Mouse (Mus musculus) cerebellum, adult 11 months (tissue): Measurements from ENCODE around the gene Zfp764.
A peak's percentile ranks its signal among the peaks of the same experiment; 100 is the strongest.
"Not testable (repeated sequence)": the region's sequence is repeated elsewhere in the genome, so short reads cannot be mapped to it uniquely, and the experiment has no call there.

ENCODE experiments used
- DNase-seq: peaks from one replicate; pipeline ENCODE4 v3.0.0; 2022

Gene Zfp764

DNA sequence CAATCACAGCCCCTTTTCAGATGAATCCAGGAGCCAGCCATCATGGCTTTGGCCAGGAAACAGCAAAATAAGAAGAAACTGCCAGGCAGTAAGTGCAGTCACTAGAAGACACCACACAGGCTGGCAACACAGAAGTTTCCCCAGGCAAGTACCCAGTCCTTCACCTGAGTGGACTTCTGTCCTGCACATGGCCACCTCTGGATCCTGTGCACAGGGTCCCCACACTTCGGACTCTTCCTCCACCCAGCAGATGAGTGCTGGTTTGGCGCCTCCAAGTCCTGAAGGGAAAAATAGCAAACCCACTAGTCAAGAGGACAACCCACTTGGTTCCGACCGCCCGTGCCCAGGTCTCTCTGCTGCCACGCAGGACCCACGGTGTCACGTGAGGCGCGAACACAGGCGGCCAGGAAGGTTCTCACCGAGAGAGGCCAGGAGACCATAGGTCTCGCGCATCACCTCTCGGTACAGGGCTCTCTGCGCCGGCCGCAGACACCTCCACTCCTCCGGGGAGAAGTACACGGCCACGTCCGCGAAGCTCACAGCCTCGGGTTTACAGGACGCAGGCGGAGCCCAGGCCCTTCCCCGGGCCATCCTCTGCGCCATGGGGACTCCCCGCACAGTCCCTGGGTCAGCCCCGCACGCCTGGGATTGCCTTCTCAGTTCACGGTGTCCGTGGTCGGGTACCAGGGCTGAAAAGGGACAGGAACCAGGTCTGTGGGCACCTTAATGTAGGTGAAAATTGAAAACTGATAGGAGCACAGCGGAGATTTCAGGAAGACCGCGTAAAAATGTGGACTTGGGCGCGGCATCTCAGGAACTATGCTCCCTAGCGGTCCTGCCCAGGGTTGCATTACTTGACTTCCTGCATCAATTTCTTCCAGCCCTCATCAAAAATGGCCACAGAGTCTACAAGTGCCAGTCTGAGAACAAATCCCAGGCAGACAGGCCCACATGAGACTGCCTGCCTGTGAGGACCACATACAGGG is at the start of gene Zfp764:
Gene Zfp764 (minus strand): TSS at position 821 of the 986 bp plus-strand sequence.
- peak; percentile 90 for DNase-seq

DNA sequence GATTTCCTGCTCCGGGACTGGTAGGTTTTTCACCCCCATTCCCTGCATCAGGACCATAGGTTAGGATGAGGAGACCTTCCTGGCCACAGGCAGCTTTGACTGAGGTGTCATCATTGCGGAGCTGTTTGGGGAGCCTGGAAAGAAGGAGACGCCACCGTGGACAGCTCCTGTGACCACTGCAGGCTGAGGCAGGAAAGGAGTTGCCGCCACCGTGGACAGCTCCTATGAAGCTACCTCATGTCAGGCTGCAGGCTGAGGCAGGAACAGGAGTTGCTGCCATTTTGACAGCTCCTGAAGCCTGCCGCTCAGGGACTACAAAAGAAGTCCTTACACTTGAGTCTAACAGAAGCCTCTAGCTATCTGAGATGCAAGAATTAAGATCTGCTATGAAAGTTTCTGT is 48.3 kb upstream of the Zfp764 start:
- no peak for DNase-seq

DNA sequence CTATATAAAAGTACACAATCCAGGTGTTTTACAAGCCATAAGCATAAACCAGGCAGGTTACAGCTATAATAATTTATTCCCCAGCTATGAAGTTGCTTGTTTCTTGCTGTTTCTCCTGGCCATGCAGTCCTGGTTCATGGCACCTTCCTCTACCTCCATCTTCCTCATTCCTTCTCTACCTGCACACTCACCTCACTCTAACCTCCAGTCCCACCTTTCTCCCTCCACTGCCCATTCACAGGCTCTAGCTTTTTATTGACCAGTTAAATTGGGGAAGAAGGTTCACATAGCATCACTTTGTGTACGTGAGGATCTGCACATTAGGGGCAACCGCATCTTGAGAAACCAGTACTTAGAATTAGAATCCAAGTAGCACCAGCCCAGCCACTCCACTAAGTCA is 46.4 kb upstream of the Zfp764 start:
- DNase-seq = no peak

DNA sequence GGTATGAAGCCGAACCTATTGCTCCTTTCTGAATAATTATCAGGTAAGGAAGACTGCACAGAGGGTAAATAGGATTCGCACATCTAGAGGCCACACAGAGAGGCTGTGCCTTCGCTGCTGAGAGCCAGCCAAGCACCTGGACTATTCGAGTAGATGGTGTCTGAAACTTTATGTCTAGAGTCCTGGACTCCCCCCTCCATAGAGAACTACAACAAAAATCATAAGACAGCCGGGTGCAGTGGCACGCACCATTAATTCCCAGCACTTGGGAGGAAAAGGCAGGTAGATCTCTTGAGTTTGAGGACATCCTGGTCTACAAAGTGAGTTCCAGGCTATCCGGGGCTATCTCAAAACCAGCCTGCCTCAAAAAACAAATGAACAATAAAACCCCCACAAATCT is 43.3 kb upstream of the Zfp764 start:
- DNase-seq = no peak

DNA sequence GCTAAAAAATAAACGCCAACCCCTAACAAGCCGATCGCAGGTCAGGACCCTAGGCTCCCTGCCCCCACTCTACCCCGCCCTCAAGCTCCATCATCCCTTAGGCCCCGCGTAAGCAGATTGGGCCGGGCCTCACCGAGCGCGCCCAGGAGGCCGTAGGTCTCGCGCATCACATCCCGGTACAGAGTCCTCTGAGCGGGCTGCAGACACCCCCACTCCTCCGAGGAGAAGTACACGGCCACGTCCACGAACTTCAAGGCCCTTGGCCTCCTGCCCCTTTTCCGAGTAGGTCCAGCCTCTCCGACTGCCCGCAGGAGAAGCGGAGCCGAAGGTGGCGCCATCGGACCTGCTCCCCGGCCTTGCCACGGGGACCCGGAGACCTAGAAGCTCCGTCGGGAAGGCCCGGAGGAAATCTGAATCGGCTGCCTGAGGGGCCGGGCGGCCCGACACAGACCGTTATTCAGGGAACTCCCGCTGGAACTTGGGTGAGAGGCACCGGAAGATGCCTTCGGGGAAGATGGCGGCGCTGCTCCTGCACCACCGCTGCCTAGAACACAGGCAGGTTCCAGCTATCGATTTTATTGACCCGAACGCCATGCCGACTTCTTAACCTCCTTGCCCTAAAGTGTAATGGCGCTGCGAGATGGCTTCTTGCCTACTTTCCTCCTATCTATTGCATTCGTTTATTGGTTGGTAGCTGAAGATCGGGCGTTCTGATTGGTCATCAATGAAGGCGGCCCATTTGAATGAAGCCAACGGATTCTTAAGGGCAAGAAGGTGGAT is 42.1 kb upstream of the Zfp764 start, which contains the start of gene Zfp689:
Gene Zfp689 (minus strand): TSS at position 638 of the 780 bp plus-strand sequence.
- DNase-seq = peak; percentile 91

DNA sequence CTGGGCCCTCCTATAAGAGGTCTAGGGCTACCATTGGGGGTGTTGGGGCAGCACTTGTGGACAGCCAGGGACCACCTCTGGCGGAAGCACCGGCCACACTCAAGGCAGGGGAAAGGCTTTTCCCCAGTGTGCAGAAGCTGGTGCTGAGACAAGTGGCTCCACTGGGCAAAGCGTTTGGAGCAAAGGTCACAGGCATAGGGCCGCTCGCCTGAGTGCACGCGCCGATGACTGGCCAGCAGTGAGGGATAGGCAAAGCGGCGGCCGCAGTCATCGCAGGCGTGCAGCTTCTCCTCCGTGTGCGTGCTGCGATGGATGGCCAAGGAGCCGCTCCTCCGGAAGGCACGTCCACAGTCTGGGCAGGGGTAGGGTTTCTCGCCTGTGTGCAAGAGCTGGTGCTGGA is 37.4 kb upstream of the Zfp764 start:
- no peak for DNase-seq

DNA sequence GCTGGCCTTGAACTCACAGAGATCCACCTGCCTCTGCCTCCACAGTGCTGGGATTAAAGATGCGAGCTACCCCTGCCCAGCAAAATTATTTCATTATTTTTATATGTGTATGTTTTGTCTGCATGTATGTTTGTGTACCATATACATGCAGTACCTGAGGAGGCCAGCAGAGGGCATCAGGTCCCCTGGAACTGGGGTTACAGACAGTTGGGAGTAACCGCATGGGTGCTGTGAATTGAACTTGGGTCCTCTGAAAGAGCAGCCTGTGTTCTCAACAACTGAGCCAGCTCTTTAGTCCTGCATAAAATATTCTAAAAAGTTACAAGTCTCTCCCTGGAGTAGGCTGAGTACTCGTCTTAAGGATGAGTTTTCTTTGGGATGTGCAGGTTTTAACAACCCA is 31.1 kb upstream of the Zfp764 start:
- DNase-seq = no peak

DNA sequence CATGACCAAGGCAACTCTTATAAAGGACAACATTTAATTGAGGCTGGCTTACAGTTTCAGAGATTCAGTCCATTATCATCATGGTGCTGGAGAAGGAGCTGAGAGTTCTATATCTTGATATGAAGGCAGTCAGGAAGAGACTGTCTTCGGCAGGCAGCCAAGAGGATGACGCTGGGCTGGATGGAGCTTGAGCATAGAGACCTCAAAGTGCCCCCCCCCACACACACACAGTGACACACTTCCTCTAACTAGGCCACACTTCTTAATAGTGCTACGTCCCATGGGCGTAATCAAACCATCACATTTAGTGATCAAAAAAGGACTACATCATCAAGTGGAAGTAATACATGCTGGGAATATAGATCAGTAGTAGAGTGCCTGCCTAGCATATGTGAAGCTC is 28.6 kb upstream of the Zfp764 start:
- no peak for DNase-seq

DNA sequence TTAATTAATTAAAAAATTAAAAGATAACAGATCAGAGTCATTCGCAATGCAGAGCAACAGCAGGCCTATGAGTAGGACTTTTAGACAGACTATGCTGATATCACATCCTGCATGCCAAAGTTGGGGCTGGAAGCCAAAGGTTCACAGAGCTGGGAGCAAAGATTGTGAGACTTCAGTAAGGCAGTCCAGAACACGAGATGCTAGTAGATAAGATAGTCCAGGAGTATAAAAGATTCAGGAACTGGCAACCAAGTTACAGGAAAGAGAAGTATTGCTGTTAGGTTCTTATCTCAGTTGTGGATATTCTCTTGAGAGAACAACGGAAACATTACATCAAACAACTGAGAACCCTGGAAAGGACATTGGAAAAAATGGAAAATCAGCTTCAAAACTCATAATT is 19.7 kb upstream of the Zfp764 start:
- DNase-seq = no peak

DNA sequence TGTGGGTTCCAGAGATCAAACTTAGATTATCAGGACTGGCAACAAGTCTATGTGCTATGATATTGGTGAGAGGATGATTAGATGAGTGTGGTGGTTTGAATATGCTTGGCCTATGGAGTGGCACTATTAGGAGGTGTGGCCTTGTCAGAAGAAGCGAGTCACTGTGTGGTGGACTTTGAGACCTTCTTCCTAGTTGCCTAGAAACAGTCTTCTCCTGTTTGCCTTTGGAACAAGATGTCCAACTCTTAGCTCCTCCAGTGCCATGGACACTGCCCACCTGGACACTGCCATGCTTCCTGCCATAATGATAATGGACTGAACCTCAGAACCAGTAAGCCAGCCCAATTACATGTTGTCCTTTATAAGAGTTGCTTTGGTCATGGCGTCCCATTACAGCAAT is 19.3 kb upstream of the Zfp764 start:
- DNase-seq = no peak

DNA sequence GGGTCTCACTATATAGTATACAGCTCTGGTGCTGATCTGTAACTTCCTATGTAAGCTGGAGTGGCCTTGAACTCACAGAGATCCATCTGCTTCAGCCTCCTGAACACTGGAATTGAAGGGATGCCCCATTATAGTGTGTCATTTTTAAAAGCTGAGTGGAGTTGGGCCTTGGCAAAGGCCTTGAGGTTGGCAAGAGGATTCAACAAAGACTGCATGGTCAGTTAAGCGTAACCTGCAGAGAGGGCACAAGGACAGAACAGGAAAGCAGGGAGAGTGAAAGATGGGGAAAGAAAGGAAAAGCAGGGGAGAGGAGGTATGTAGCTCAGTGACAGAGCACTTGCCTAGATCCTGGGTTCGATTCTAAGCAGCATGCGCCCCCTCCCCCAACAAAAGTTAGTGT is 18.7 kb upstream of the Zfp764 start:
- no peak for DNase-seq

DNA sequence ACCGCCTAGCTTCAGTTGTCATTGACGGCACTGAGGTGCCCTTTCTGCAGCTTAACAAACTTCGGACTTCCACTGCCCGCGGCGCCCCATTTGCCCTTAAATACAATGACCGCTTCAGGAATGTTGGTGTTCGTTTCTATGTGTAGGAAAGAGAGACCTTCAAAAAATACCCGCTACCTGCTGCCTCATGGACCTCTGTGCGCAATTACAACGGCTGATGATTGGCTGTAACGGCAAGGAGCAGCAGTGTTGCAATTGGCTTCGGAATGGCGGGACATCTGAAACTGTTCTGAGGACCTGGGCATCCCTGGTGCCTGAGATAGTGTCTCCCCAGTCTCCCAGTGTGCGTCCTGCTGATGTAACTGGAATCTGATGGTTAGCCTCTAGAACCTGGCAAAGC is 15.6 kb upstream of the Zfp764 start:
- no peak for DNase-seq

DNA sequence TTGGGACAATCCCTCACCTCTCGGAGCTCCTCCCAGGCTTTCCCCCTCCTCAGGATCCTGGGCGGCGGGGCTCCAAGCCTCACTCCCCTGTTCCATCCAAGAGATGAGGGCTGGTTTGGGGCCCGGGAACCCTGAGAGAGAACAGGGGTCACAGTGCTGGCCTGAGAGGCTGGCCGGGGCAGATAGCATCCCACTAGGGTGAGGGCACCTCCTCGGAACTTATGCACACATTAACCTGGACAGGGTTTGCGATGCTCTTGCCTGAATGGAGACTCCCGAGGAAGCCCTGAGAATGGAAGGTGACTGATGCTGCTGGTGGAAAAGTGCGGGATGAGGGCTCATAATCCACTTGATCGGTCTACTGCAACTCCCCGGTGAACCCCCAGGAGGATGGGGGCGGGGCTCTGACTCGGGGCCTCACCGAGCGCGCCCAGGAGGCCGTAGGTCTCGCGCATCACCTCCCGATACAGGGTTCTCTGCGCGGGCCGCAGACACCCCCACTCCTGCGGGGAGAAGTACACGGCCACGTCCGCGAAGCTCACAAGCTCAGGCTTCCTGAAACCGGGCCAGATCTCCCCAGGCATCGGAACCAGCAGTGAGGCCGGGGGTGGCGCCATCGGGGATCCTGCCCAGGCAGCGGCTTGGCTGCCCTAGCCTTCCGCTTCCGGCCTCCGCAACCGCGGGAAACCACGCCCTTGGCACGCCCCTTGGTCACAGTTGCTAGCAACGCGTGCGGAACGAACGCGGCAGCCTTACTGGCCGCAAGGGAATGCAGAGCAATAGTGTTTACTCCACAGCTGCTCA is 15.0 kb upstream of the Zfp764 start, which contains the start of gene Zfp688:
Gene Zfp688 (minus strand): TSS at position 681 of the 804 bp plus-strand sequence.
- peak; percentile 85 for DNase-seq

DNA sequence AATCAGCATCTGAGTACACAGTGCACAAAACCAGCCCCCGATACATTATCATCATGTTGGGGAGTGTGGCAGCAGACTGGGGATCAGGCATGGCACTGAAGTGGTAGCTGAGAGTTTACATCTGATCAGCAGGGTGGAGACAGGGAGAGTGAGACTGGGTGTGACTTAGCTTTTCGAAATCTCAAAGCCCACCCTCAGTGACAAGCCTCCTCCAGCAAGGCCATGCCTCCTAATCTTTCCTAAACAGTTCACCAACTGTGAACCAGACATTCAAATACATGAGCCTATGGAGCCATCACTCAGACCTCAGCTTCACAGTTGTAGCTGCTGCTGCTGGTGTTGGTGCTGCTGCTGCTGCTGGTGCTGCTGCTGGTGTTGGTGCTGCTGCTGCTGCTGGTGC is 4.8 kb upstream of the Zfp764 start:
- DNase-seq = no peak

DNA sequence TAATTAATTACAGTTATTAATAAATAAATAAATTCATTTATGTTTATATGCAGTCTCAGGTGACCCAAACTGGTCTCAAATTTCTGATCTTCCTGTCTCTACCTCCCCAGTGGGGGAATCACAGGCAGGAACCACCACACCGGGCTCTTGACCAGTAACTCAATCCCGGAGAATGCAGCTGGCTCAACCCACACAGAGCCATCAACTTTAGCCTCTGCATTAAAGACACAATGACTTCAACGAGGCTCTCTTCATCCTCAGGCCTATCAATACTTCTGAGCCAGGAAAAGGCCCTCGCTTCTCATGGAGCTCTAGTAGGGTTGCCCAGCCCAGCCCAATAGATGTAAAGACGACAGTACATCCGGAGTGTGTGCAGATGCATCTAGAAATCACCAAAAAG is 2.5 kb downstream of the Zfp764 start:
- DNase-seq = not testable (repeated sequence)

DNA sequence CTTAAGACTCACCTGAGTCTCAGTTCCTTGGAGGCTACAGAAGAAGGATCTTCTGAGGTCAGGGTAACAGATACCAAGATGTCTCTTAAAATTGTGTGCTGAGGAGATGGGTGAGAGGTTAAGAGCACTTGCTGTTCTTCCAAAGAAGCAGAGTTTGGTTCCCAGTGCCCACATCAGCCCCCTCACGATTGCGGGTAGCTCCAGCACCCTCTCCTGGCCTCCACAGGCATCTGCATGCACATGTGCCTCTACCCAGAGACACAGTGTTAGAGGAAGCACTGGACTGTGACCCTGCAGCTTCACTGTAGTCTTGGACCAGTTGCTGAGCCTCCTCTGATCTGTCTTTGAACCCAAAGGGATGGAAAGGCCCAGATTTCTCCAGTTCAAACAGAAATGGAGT is 3.6 kb downstream of the Zfp764 start:
- no peak for DNase-seq

DNA sequence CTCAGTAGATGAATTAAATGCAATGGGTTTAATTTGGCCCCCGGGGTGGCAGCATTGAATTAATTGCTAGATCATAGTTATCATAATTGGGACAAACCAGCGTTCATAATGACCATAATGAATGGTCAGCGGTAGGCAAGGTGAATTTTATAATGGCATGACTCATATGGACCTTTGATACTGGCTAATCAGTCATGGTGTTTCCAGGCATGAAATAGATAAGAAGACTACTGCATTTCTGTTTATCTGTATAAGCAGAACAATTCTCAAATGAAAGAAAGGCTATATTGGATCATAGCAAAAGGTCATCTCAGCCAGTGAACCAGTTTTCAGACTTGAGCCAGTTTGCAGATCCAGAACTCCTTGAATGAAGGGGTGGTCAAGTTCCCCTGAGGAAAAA is 6.3 kb downstream of the Zfp764 start:
- no peak for DNase-seq

DNA sequence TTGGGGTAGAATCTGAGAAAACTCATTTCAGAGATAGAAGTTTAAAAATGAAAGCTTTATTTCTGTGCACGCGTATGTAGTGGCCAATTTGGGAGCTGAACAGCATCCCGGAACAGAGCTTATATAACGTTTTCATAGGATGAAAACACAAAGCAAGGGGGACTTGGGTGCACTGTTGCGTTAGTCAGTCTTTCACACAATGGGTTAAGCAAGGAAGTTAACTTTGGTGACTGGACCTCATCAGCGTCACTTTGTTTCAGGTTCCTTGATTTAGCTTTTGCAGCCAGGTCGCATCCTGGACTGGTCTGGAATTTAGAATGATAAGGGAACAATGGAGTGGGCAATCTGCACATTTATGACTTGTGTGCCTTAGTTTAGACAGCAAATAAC is 12.7 kb downstream of the Zfp764 start:
- DNase-seq = no peak

DNA sequence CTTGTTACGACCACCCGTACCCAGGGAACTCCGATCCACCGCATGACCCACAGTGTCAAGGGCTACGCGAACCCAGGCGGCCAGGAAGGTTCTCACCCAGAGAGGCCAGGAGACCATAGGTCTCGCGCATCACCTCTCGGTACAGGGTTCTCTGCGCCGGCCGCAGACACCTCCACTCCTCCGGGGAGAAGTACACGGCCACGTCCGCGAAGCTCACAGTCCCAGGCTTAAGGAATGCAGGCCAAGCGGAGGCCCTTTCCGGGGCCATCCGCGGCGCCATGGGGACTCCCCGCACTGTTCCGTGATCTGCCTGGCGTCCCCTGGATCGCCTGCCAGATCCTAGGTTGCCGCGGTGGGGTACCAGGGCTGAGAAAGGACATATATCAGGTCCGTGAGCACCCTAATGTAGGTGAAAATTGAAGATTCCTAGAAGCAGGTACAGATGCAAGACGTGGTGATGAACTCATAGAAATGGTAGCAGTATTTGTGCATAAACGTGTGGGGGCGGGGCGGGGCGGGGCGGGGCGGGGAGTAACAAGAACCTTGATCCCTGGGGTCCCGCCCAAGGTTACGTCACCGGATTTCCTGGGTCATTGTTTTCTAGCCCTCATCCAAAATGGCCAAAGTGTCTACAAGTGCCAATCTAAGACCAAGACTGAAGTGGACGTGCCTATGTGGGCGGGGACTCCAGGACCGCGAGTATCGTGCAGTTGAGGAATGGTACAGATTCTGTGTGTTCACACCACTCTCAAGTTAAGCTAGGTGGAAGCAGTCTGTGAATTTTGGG is 13.3 kb downstream of the Zfp764 start, which contains the start of gene E430018J23Rik:
Gene E430018J23Rik (minus strand): TSS at position 473 of the 787 bp plus-strand sequence.
- DNase-seq = peak; percentile 97

DNA sequence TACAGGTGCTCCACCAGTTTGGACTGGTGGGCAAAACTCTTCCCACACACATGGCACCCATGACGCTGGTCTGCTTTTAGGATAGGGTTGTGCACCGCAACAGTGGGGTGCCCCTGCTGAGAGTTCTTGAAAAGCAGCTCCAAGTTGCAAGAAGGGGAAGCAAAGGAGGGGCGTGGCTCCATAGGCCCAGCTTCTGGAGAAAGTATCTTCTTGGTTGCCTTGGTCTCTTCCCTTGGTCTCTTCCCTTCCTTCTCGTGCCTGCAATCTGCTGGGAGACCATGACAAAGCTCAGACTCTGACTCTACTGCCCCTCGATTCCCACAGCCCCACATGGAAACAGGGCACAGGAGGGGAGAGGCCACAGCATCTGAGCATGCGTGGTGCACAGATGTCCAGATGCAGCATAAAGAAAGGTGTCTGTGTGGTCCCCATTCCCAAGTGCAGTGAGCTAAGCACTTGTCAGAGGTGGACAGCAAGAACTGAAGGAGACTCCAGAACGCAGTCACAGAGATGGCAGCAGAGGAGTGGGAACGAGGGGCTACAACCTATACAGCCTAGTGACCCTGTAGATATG is 14.3 kb downstream of the Zfp764 start:
- no peak for DNase-seq

DNA sequence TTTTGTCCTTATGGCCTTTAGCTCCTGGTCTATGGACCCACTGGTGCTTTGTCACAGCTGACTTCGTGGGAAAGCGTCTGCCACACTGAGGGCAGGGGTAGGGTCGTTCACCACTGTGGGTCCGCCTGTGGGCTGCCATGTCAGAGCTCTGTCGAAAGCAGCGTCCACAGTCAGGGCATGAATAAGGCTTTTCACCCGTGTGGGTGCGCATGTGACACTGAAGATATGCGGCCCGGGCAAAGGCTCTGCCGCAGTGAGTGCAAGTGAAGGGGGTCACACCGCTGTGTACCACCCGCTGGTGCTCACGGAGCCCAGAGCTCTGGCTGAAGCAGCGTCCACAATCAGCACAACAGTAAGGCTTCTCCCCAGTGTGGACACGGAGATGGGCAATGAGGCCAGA is 15.1 kb downstream of the Zfp764 start:
- DNase-seq = no peak

DNA sequence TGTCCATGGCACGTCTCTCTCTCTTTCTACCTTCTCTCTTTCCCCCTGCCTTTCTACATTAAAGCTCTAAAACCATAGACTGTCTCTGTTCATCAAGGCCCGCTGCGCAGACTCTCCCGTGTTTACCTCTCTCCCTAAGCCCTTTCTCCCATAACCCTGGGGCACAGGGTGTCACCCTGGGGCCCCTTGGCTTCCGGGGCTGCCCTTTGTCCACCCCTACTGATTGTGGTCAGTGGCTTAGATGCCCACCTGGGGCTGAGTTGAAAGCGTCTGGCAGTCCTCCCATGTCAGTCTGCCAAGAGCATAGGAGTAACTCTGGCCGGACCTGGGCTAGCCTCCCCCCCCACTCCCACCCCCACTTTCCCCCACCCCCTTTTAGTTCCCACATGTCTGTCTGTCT is 16.3 kb downstream of the Zfp764 start:
- no peak for DNase-seq
